In the genomic region with DNA sequence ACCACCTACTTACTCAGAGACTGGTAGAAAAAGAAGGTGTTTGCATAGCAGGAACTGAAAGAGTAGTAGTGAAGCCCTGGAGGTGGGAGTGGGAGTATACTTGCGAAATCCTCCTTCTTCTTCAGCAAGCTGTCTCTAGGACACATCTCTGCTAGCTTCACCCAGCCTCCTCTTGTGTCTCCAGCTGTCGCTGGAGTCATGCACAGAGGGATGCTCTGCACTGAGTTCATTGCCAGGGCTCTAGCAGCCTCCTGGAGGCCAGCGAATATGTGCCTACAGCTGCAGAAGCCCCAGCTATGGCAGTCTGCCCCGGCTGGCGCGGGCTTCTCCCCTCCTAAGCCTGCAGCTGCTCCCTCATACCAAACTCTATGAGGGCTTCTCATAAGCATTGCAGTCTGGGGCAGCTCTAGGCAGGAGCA, we compare ENCODE assay signal across 8 mouse cellular contexts.
DNase-seq lines count a peak whose midpoint lies in the region; ATAC-seq lines count a peak whose summit lies in the region.

No protein-coding gene starts in this region.

- H3K9ac ChIP-seq in forebrain, embryonic 12.5 days, result no peak overlapping the region
- no peak overlapping the region for H3K9ac ChIP-seq in forebrain, embryonic 11.5 days (ENCODE audit: low read length)
- H3K9ac ChIP-seq in forebrain, embryonic 15.5 days (replicated peaks), result no peak overlapping the region
- H3K9ac ChIP-seq in stomach, embryonic 16.5 days (ENCODE audit: low read length), result no peak overlapping the region
- no peak overlapping the region for H3K9ac ChIP-seq in kidney, embryonic 16.5 days (replicated peaks; ENCODE audit: low read length)

- no peak overlapping the region for H3K4me3 ChIP-seq in forebrain, embryonic 12.5 days (replicated peaks)
- no peak overlapping the region for H3K4me3 ChIP-seq in forebrain, embryonic 11.5 days (ENCODE audit: low read depth, low read length)
- no peak overlapping the region for H3K4me3 ChIP-seq in forebrain, embryonic 15.5 days
- no peak overlapping the region for H3K4me3 ChIP-seq in stomach, embryonic 16.5 days (replicated peaks; ENCODE audit: low read length)
- no peak overlapping the region for H3K4me3 ChIP-seq in kidney, embryonic 16.5 days (ENCODE audit: low read length)

- WGBS in forebrain, embryonic 12.5 days, result 85% methylated on average over 6 of the region's 6 CpGs
- WGBS in forebrain, embryonic 11.5 days, result 87% methylated on average over 6 of the region's 6 CpGs
- 79% methylated on average over 6 of the region's 6 CpGs for WGBS in forebrain, embryonic 15.5 days
- 60% methylated on average over 6 of the region's 6 CpGs for WGBS in stomach, embryonic 16.5 days
- WGBS in kidney, embryonic 16.5 days, result 68% methylated on average over 6 of the region's 6 CpGs

- H3K27ac ChIP-seq in forebrain, embryonic 12.5 days, result 0 out of 2 replicates have a peak overlapping the region, but pooled peaks have one; percentile 19
- no peak overlapping the region for H3K27ac ChIP-seq in forebrain, embryonic 11.5 days (ENCODE audit: low read depth, low read length)
- H3K27ac ChIP-seq in forebrain, embryonic 15.5 days (replicated peaks), result peak overlapping the region; percentile 48; the same call in 1 of the 2 replicates
- peak overlapping the region; percentile 55 for H3K27ac ChIP-seq in stomach, embryonic 16.5 days (ENCODE audit: low read length)
- H3K27ac ChIP-seq in kidney, embryonic 16.5 days (ENCODE audit: low read length), result no peak overlapping the region; the same call in 1 of the 2 replicates

- intact Hi-C loops in heart, postnatal 10 days (cut with DNase I), result no loop called here

- peaks cover 4% of the 10 kb centered on the region; the same call in 1 of the 2 replicates for H3K4me1 ChIP-seq in forebrain, embryonic 12.5 days
- H3K4me1 ChIP-seq in forebrain, embryonic 11.5 days (replicated peaks; ENCODE audit: control insufficient read depth, insufficient read depth, low read length), result no peaks in the 10 kb centered on the region
- no peaks in the 10 kb centered on the region for H3K4me1 ChIP-seq in forebrain, embryonic 15.5 days
- H3K4me1 ChIP-seq in stomach, embryonic 16.5 days (ENCODE audit: control insufficient read depth, insufficient read depth, low read length), result peaks cover 11% of the 10 kb centered on the region
- H3K4me1 ChIP-seq in kidney, embryonic 16.5 days (ENCODE audit: insufficient read depth, low read length), result no peaks in the 10 kb centered on the region

- H3K9me3 ChIP-seq in forebrain, embryonic 12.5 days, result no peaks in the 10 kb centered on the region
- no peaks in the 10 kb centered on the region for H3K9me3 ChIP-seq in forebrain, embryonic 11.5 days (ENCODE audit: control insufficient read depth, low read length)
- H3K9me3 ChIP-seq in forebrain, embryonic 15.5 days, result no peaks in the 10 kb centered on the region
- H3K9me3 ChIP-seq in stomach, embryonic 16.5 days (replicated peaks; ENCODE audit: control insufficient read depth, low read length), result no peaks in the 10 kb centered on the region
- no peaks in the 10 kb centered on the region for H3K9me3 ChIP-seq in kidney, embryonic 16.5 days (ENCODE audit: low read length)

- no peak for ATAC-seq in forebrain, embryonic 12.5 days (ENCODE audit: low FRiP score)
- ATAC-seq in forebrain, embryonic 11.5 days (replicated peaks; ENCODE audit: low FRiP score), result no peak
- ATAC-seq in forebrain, embryonic 15.5 days (replicated peaks), result peak; percentile 38; the same call in 1 of the 2 replicates
- peak; percentile 48; the same call in 1 of the 2 replicates for ATAC-seq in stomach, embryonic 16.5 days (ENCODE audit: insufficient read depth, low FRiP score)
- no peak for ATAC-seq in kidney, embryonic 16.5 days (ENCODE audit: low FRiP score, low TSS enrichment)

- DNase-seq in forebrain, embryonic 11.5 days (ENCODE audit: low spot score), result no peak
- peak; percentile 71 to 74 for DNase-seq in heart, postnatal 10 days
- peak; percentile 83 to 84 for DNase-seq in left cerebral cortex, adult 9 months (ENCODE audit: low spot score in 2 of 2)
- no peak for DNase-seq in spleen, adult 18-20 months

- no peak overlapping the region for H3K4me2 ChIP-seq in forebrain, embryonic 12.5 days
- H3K4me2 ChIP-seq in forebrain, embryonic 11.5 days (ENCODE audit: low read depth, low read length, severe bottlenecking), result no peak overlapping the region
- no peak overlapping the region for H3K4me2 ChIP-seq in forebrain, embryonic 15.5 days (replicated peaks)
- H3K4me2 ChIP-seq in stomach, embryonic 16.5 days (ENCODE audit: low read depth, low read length), result peak overlapping the region; percentile 30; the same call in 1 of the 2 replicates
- no peak overlapping the region for H3K4me2 ChIP-seq in kidney, embryonic 16.5 days (replicated peaks; ENCODE audit: low read depth, low read length)

- 0 out of 2 replicates have a peak, but pooled peaks cover 3% of the 10 kb centered on the region for H3K27me3 ChIP-seq in forebrain, embryonic 12.5 days
- no peaks in the 10 kb centered on the region for H3K27me3 ChIP-seq in forebrain, embryonic 11.5 days (ENCODE audit: control insufficient read depth, insufficient read depth, low read length)
- H3K27me3 ChIP-seq in forebrain, embryonic 15.5 days, result no peaks in the 10 kb centered on the region
- no peaks in the 10 kb centered on the region for H3K27me3 ChIP-seq in stomach, embryonic 16.5 days (ENCODE audit: control insufficient read depth, insufficient read depth, low read length)
- H3K27me3 ChIP-seq in kidney, embryonic 16.5 days (ENCODE audit: insufficient read depth, low read length), result no peaks in the 10 kb centered on the region

- no peaks in the 10 kb centered on the region for H3K36me3 ChIP-seq in forebrain, embryonic 12.5 days (replicated peaks)
- no peaks in the 10 kb centered on the region for H3K36me3 ChIP-seq in forebrain, embryonic 11.5 days (ENCODE audit: control insufficient read depth, insufficient read depth, low read length)
- H3K36me3 ChIP-seq in forebrain, embryonic 15.5 days, result no peaks in the 10 kb centered on the region
- no peaks in the 10 kb centered on the region for H3K36me3 ChIP-seq in stomach, embryonic 16.5 days (ENCODE audit: control insufficient read depth, insufficient read depth, low read length)
- no peaks in the 10 kb centered on the region for H3K36me3 ChIP-seq in kidney, embryonic 16.5 days (ENCODE audit: insufficient read depth, low read length)

Comparison
In these comparisons a context has a peak if more than half of its experiments do, and no peak if none do; other contexts are left out.
1. ATAC-seq: peak in forebrain, embryonic 15.5 days (single experiment) and stomach, embryonic 16.5 days (single experiment); none in forebrain, embryonic 12.5 days (single experiment), forebrain, embryonic 11.5 days (single experiment) and kidney, embryonic 16.5 days (single experiment).
2. H3K27ac ChIP-seq: peak in forebrain, embryonic 12.5 days (single experiment), forebrain, embryonic 15.5 days (single experiment) and stomach, embryonic 16.5 days (single experiment); none in forebrain, embryonic 11.5 days (single experiment) and kidney, embryonic 16.5 days (single experiment).
3. DNase-seq: peak in heart, postnatal 10 days (2 of 2) and left cerebral cortex, adult 9 months (2 of 2); none in forebrain, embryonic 11.5 days (single experiment) and spleen, adult 18-20 months (0 of 2).